Mouse (Mus musculus) heart, embryonic 11.5 days (tissue): ENCODE measurements at regions not wholly inside any gene's neighbourhood (a gene's known extent, or its start where the extent isn't known, plus 50 kb on each side); places are given as distances from the start of the nearest gene placed in this dataset.
A peak's percentile ranks its signal among the peaks of the same experiment; 100 is the strongest.

Source experiments
- ATAC-seq: fragments of 200-750 bp; cut with Nextera tagmentation; replicated peaks from 2 replicates; pipeline ENCODE4 v1.8.0; 2017; ENCODE audit warnings: moderate library complexity; ENCODE audit not compliant: insufficient number of reproducible peaks, low FRiP score, low TSS enrichment
- H3K27ac ChIP-seq: fragments of 300-500 bp; sonication (generic); 2 replicates; pipeline ENCODE4 v1.5.1; 2014; ENCODE audit warnings: mild to moderate bottlenecking, low read depth, low read length
- H3K27me3 ChIP-seq: fragments of 300-500 bp; sonication (generic); 2 replicates; pipeline ENCODE4 v1.6.1; 2014; ENCODE audit warnings: mild to moderate bottlenecking, low read length, mixed read lengths; ENCODE audit not compliant: control insufficient read depth, insufficient read depth
- H3K36me3 ChIP-seq: fragments of 300-500 bp; sonication (generic); 2 replicates; pipeline ENCODE4 v1.6.1; 2014; ENCODE audit warnings: mild to moderate bottlenecking, low read length, moderate library complexity, mixed read lengths; ENCODE audit not compliant: control insufficient read depth, insufficient read depth
- H3K4me1 ChIP-seq: fragments of 300-500 bp; sonication (generic); 2 replicates; pipeline ENCODE4 v1.6.1; 2014; ENCODE audit warnings: low read length; ENCODE audit not compliant: control insufficient read depth, insufficient read depth
- H3K4me2 ChIP-seq: fragments of 300-500 bp; sonication (generic); 2 replicates; pipeline ENCODE4 v1.6.1; 2014; ENCODE audit warnings: mild to moderate bottlenecking, moderate library complexity
- H3K4me3 ChIP-seq: fragments of 300-500 bp; sonication (generic); 2 replicates; pipeline ENCODE4 v1.5.1; 2014; ENCODE audit warnings: low read depth, low read length
- H3K9ac ChIP-seq: fragments of 300-500 bp; sonication (generic); 2 replicates; pipeline ENCODE4 v1.6.1; 2014; ENCODE audit warnings: mild to moderate bottlenecking, low read depth, low read length, moderate library complexity
- H3K9me3 ChIP-seq: fragments of 300-500 bp; sonication (generic); replicated peaks from 2 replicates; pipeline ENCODE4 v1.6.1; 2016; ENCODE audit warnings: low read length; ENCODE audit not compliant: control insufficient read depth
- WGBS: fragments of 180-500 bp; shearing (Covaris S2); extraction: QIAGEN DNeasy Blood & Tissue Kit; methylation state at CpG from one replicate; pipeline ENCODE4 v1.1.7; 2014; ENCODE audit not compliant: insufficient replicate concordance; 5-methylcytosine and 5-hydroxymethylcytosine counted together

DNA sequence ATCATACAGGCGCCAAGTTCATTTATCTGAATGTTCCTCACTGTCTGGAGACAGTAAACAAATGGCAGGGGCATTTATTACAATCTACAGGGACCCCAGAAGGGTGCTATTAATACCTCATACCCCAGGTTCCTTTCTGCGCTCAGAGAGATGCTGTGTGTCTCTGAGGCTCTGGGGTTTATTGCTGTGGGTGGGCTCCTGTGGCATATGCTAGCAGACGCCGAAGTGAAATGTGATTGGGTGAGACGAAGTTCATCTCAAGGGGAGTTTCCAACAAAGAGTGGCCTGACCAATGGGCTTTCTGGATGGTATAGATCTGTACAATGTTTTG lies 437.6 kb upstream of the Id2 start:
- Histone ChIP-seq H3K27me3 (no peaks in the 10 kb centered on the region), H3K4me1 (no peaks in the 10 kb centered on the region), H3K4me2 (no peak overlapping the region), H3K9ac (no peak overlapping the region), H3K36me3 (no peaks in the 10 kb centered on the region), H3K4me3 (no peak overlapping the region), H3K9me3 (no peaks in the 10 kb centered on the region), H3K27ac (no peak overlapping the region)
- WGBS = 52% methylated on average over 5 of the region's 5 CpGs
- ATAC-seq = no peak

DNA sequence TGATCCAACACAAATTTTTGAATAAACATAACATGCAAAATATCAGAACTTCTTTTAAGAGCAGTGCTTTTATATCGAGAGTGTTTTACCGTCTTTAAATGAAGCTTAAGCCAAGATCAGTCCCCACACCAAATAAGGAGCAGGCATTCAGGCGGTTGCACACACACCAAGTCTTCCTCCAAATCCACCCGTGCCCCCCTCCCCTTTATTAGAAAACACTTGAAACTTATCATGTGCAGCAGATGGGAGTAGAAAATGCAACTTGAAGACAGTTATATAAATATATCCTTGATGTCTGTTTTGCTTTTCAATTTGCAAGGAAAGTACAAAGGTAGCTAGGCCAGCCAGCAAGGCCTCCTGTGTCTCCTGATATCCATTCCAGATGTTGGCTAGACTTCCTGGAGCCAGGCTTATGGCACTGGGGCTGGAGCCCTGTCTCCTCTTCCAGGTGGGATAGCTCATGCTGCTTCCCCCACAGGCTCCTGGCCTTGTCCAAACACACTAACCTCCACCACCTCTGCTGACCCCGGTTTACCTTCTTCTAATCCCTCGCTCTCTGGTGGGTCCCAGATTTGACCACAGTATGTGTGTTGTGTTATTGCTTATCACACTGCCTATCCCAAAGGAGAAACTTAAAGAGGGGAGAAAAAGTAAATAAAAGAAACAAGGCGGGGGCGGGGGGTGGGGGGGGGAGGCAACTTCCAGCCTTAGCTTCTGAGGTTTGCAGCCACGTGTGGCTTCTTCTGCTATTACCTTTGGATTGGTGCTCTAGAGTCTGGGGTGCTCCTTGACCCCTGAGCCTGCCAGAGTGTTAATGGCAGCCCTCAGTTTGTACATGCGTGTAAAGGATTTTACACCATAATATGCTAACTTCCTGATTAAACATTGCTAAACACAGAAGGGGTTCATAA lies 437.0 kb upstream of the Id2 start:
- no peak for ATAC-seq
- no peaks in the 10 kb centered on the region for H3K9me3 ChIP-seq
- no peak overlapping the region for H3K4me2 ChIP-seq
- no peaks in the 10 kb centered on the region for H3K4me1 ChIP-seq
- H3K4me3 ChIP-seq = no peak overlapping the region
- H3K27ac ChIP-seq = peak overlapping the region; percentile 3; the same call in 1 of the 2 replicates
- no peaks in the 10 kb centered on the region for H3K27me3 ChIP-seq
- no peak overlapping the region for H3K9ac ChIP-seq
- WGBS = 36% methylated on average over 10 of the region's 10 CpGs
- no peaks in the 10 kb centered on the region for H3K36me3 ChIP-seq

DNA sequence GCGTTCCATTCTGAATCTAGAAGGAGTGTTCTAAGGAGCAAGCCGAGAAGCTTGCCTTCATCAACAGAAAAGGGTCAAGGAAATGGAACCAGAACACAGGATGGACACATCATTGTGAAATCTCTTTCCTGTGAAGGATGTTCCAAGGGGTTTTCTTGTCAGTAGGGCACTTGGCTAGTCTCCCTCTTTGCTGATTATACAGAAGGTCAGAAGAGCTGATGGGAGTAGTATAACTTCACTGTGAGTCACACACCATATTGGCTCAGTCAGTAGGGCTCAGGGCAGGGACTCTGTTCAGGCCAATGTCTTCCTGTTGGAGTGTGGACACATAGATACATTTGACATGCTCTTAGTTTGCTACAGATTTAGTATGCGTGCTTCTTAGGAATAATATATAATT lies 433.5 kb upstream of the Id2 start:
- Histone ChIP-seq H3K27ac (no peak overlapping the region), H3K9ac (no peak overlapping the region), H3K4me2 (no peak overlapping the region), H3K4me3 (no peak overlapping the region), H3K4me1 (no peaks in the 10 kb centered on the region), H3K36me3 (no peaks in the 10 kb centered on the region), H3K27me3 (no peaks in the 10 kb centered on the region), H3K9me3 (no peaks in the 10 kb centered on the region)
- WGBS = 70% methylated on average over 3 of the region's 3 CpGs
- ATAC-seq = no peak

DNA sequence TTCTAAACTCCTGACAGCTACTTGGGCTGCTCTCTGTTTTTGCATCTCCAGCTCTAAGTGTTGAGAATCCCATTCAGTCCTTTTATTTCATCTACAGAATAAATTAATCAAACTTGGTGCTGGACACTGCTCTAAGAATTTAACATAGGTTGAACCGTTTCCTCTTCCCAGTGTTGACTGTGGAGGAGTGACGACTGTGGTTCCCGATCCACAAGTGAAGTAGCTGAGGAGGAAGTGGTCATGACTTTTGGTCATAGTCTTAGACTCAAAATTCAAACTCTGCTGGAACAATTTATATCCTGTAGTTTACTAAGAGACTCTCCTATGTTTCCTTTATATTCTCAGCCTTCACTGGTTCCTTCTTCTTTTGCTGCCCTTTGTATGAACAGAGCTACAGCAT lies 432.6 kb upstream of the Id2 start:
- no peaks in the 10 kb centered on the region for H3K27me3 ChIP-seq
- 88% methylated on average over 3 of the region's 3 CpGs for WGBS
- H3K4me1 ChIP-seq = no peaks in the 10 kb centered on the region
- H3K9ac ChIP-seq = no peak overlapping the region
- ATAC-seq = no peak
- no peak overlapping the region for H3K27ac ChIP-seq
- H3K9me3 ChIP-seq = no peaks in the 10 kb centered on the region
- no peak overlapping the region for H3K4me3 ChIP-seq
- no peak overlapping the region for H3K4me2 ChIP-seq
- H3K36me3 ChIP-seq = no peaks in the 10 kb centered on the region

DNA sequence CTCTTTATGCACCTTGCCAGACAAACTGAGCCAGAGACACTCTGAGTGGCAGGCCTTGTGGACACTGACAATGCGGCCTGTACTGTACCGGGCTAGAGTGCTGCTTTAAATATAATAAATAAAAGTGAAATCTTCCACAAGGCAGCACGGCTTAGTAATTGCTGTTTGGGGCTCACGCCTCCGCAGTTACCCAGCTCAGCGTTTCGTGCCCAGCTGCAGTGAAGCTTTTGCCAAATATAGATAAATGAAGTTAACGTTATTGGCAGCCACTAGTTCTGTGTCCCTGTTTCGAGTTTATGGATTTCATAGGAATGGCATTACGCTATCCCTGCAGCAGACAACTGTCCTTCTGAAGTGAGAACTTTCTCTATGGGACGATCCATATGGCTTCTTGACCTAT lies 429.7 kb upstream of the Id2 start:
- Histone ChIP-seq H3K27me3 (no peaks in the 10 kb centered on the region), H3K4me2 (no peak overlapping the region), H3K9ac (no peak overlapping the region), H3K4me1 (no peaks in the 10 kb centered on the region), H3K4me3 (no peak overlapping the region), H3K36me3 (no peaks in the 10 kb centered on the region), H3K27ac (no peak overlapping the region), H3K9me3 (no peaks in the 10 kb centered on the region)
- no peak for ATAC-seq
- WGBS = 86% methylated on average over 11 of the region's 11 CpGs

DNA sequence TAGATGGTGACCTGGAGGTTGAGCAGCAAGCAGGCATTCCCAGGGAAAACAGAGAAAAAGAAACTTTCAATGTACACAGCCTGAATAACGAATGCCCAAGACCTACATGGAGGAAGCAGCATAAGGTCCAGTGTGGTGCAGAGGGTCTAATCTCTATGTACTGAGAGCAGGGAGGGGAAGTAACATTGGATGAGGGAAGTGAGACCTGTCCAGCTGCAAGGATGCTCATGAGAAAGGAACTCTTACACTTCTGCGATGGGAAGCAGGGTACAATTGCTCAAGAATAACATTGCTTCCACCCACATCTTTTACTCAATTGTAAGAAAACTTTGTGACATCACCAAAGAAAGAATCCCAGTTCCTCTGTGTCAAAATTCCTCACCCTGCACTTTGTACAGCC lies 419.8 kb upstream of the Id2 start:
- no peaks in the 10 kb centered on the region for H3K4me1 ChIP-seq
- no peak overlapping the region for H3K4me3 ChIP-seq
- 63% methylated on average over 2 of the region's 2 CpGs for WGBS
- no peak for ATAC-seq
- H3K27ac ChIP-seq = no peak overlapping the region
- no peaks in the 10 kb centered on the region for H3K36me3 ChIP-seq
- no peak overlapping the region for H3K9ac ChIP-seq
- no peak overlapping the region for H3K4me2 ChIP-seq
- H3K9me3 ChIP-seq = no peaks in the 10 kb centered on the region
- H3K27me3 ChIP-seq = no peaks in the 10 kb centered on the region

DNA sequence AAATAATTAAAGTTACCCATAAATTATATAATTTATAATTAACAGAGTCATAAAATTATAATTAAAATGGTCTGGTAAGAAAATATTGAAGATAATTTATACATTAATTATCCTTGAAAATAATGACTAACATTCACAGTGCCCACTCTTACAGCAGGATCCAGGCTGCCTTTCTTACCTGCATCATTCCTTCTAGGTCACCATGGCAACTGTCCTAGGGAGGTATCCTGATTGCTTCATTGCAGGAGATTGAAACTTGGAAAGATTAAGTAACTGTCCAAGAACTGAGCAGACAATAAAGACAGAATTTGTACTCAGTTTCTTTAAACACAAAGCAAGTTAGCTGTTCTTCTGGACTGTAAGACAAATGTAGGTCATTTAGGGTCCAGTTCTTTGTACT lies 416.7 kb upstream of the Id2 start:
- no peak overlapping the region for H3K4me3 ChIP-seq
- H3K36me3 ChIP-seq = no peaks in the 10 kb centered on the region
- H3K9ac ChIP-seq = no peak overlapping the region
- no peaks in the 10 kb centered on the region for H3K9me3 ChIP-seq
- no peak overlapping the region for H3K27ac ChIP-seq
- H3K27me3 ChIP-seq = no peaks in the 10 kb centered on the region
- ATAC-seq = no peak
- no peaks in the 10 kb centered on the region for H3K4me1 ChIP-seq
- H3K4me2 ChIP-seq = no peak overlapping the region

DNA sequence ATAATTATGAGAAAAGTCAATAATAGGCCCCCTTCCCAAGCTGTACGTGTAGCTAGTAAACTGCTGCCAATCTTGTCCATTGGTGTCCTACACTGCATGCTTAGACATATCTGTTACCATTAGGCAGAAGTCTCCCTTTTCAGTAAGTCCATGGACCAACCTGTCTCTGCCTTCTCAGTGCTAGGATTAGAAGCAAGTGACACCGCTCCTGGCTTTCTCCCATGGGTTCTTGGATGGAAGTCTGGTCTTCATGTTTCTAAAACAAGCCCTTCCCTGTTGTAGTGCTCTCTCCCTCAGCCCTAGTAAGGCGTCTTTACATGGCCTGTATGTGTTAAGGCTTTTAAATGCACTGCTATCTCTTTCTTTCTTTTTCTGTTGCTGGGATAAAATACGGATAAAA lies 412.7 kb upstream of the Id2 start:
- H3K9me3 ChIP-seq = peaks cover 9% of the 10 kb centered on the region; the same call in 1 of the 2 replicates
- H3K4me1 ChIP-seq = no peaks in the 10 kb centered on the region
- H3K27me3 ChIP-seq = no peaks in the 10 kb centered on the region
- no peak overlapping the region for H3K27ac ChIP-seq
- H3K36me3 ChIP-seq = no peaks in the 10 kb centered on the region
- H3K9ac ChIP-seq = no peak overlapping the region
- no peak overlapping the region for H3K4me2 ChIP-seq
- WGBS = 75% methylated on average over 4 of the region's 4 CpGs
- ATAC-seq = no peak
- no peak overlapping the region for H3K4me3 ChIP-seq

DNA sequence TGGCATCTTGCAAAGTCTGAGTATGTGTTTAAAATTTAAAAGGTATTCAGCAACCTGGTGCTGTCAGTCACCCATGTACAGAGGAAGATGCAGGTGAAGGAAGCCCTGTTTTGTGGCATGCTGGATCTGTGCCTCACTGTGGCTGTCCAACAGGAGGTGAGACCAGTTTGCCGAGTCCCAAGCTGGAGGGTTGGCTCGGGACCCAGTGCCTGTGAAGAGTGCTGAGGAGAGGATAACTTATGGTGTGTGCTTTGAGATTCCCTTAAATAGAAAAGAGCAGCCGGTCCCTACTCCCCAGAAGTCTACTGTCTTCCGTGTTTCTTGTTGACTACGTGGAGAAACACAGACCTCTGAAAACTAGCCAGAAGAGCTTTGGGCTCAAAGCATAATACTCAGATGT lies 396.3 kb upstream of the Id2 start:
- no peaks in the 10 kb centered on the region for H3K36me3 ChIP-seq
- no peak overlapping the region for H3K27ac ChIP-seq
- H3K4me1 ChIP-seq = no peaks in the 10 kb centered on the region
- H3K27me3 ChIP-seq = no peaks in the 10 kb centered on the region
- H3K9me3 ChIP-seq = no peaks in the 10 kb centered on the region
- H3K4me3 ChIP-seq = no peak overlapping the region
- H3K9ac ChIP-seq = no peak overlapping the region
- ATAC-seq = no peak
- no peak overlapping the region for H3K4me2 ChIP-seq
- 79% methylated on average over 5 of the region's 5 CpGs for WGBS
